Mouse (Mus musculus) olfactory bulb, adult 2 months (tissue): ENCODE data around the gene Banf2.

Experiments used
- CTCF ChIP-seq: fragments of 200-500 bp; IDR thresholded peaks from 2 replicates; pipeline ENCODE4 v1.5.1; 2012; ENCODE audit warnings: low read depth, mild to moderate bottlenecking, low read length, moderate library complexity; ENCODE audit not compliant: insufficient read depth
- POLR2A ChIP-seq: fragments of 200-500 bp; IDR thresholded peaks from 2 replicates; pipeline ENCODE4 v1.6.1; 2012; ENCODE audit warnings: mild to moderate bottlenecking, low read depth, low read length, moderate library complexity; ENCODE audit not compliant: insufficient read depth

- TF ChIP-seq CTCF (no peak), POLR2A (no peak)
Observed at GRCm38 (mm10) chr2:144122068-144122467, 89.2 kb downstream of the Banf2 start.
